Mouse (Mus musculus) intestine, embryonic 14.5 days (tissue): ENCODE results near the gene Gm49342. TPM values are rescaled to one million over a fixed set of nuclear protein-coding genes. Genes with fewer than 3 reads are reported as not detected.
"Not testable (repeated sequence)": the region's sequence is repeated elsewhere in the genome, so short reads cannot be mapped to it uniquely, and the experiment has no call there.

Source experiments
- ATAC-seq: fragments of 200-750 bp; cut with Nextera tagmentation; replicated peaks from 2 replicates; pipeline ENCODE4 v1.8.0; 2017; ENCODE audit warnings: low read depth, moderate number of reproducible peaks, moderate TSS enrichment, moderate library complexity; ENCODE audit not compliant: low FRiP score, low TSS enrichment
- DNase-seq: peaks from one replicate; pipeline ENCODE4 v3.0.0-alpha.2; 2018; ENCODE audit warnings: low spot score
- H3K27ac ChIP-seq: fragments of 300-500 bp; sonication (generic); 2 replicates; pipeline ENCODE4 v1.5.1; 2014; ENCODE audit warnings: low read depth, mild to moderate bottlenecking, control low read depth
- H3K27me3 ChIP-seq: fragments of 300-500 bp; sonication (generic); replicated peaks from 2 replicates; pipeline ENCODE4 v1.6.1; 2014; ENCODE audit warnings: low read length, control low read depth; ENCODE audit not compliant: control insufficient read depth, insufficient read depth
- H3K36me3 ChIP-seq: fragments of 300-500 bp; sonication (generic); 2 replicates; pipeline ENCODE4 v1.6.1; 2014; ENCODE audit warnings: low read length, control low read depth; ENCODE audit not compliant: control insufficient read depth, insufficient read depth
- H3K4me1 ChIP-seq: fragments of 300-500 bp; sonication (generic); replicated peaks from 2 replicates; pipeline ENCODE4 v1.6.1; 2014; ENCODE audit warnings: low read length, control low read depth, mixed read lengths; ENCODE audit not compliant: control insufficient read depth, insufficient read depth
- H3K4me2 ChIP-seq: fragments of 300-500 bp; sonication (generic); 2 replicates; pipeline ENCODE4 v1.6.1; 2014; ENCODE audit warnings: low read length
- H3K4me3 ChIP-seq: fragments of 300-500 bp; sonication (generic); 2 replicates; pipeline ENCODE4 v1.5.1; 2014; ENCODE audit warnings: low read depth, low read length, control low read depth, mixed read lengths
- H3K9ac ChIP-seq: fragments of 300-500 bp; sonication (generic); 2 replicates; pipeline ENCODE4 v1.6.1; 2014; ENCODE audit warnings: mild to moderate bottlenecking, low read length
- H3K9me3 ChIP-seq: fragments of 300-500 bp; sonication (generic); 2 replicates; pipeline ENCODE4 v1.6.1; 2016; ENCODE audit warnings: low read length, control low read depth; ENCODE audit not compliant: control insufficient read depth
- WGBS: fragments of 180-500 bp; shearing (Covaris S2); extraction: QIAGEN DNeasy Blood & Tissue Kit; methylation state at CpG from one replicate; pipeline ENCODE4 v1.1.7; 2014; 5-methylcytosine and 5-hydroxymethylcytosine counted together
- polyA plus RNA-seq: library from polyadenylated mRNA; unstranded; fragments of >200 nt; fragmentation: Nextera tagmentation; extraction: Ambion mirVana; gene quantifications from 2 replicates; pipeline ENCODE4 v1.2.1, GENCODE M21; 2014

Gm49342 gene
- polyA plus RNA-seq, 1 experiment from 2014 or later: not detected

GRCm38 (mm10) chr14:50930377-50930753 is 14.0 kb upstream of the Gm49342 start:
- no peaks in the 10 kb centered on the region for H3K9me3 ChIP-seq
- peak; percentile 74 for ATAC-seq
- H3K4me3 ChIP-seq: peak overlapping the region; percentile 87
- 0% methylated on average over 33 of the region's 38 CpGs for WGBS
- peaks cover 37% of the 10 kb centered on the region for H3K36me3 ChIP-seq
- peak overlapping the region; percentile 74 for H3K4me2 ChIP-seq
- DNase-seq: peak; percentile 78
- peak overlapping the region; percentile 82 for H3K27ac ChIP-seq
- peaks cover 10% of the 10 kb centered on the region for H3K4me1 ChIP-seq
- peak overlapping the region; percentile 97 for H3K9ac ChIP-seq
- H3K27me3 ChIP-seq: no peaks in the 10 kb centered on the region

- under 1% methylated on average over 64 of the region's 68 CpGs for WGBS
- Histone ChIP-seq H3K27ac (peak within 1 kb of the TSS; percentile 90), H3K27me3 (no peaks in the 10 kb centered on the region), H3K36me3 (peaks cover 37% of the 10 kb centered on the region), H3K4me2 (peak within 1 kb of the TSS; percentile 74), H3K4me3 (peak within 1 kb of the TSS; percentile 87), H3K4me1 (peaks cover 10% of the 10 kb centered on the region), H3K9ac (peak within 1 kb of the TSS; percentile 97), H3K9me3 (no peaks in the 10 kb centered on the region)
- ATAC-seq (peak; percentile 99), DNase-seq (peak; percentile 99)
These were observed 13.4 kb upstream of the Gm49342 start, which contains the start of the genes Pip4p1 and Pnp for GRCm38 (mm10) chr14:50930754-50931492. Gene Pip4p1, minus strand, starts transcription at chr14:50930856. Gene Pnp, plus strand, starts transcription at chr14:50931082.

- H3K27me3 ChIP-seq: no peaks in the 10 kb centered on the region
- H3K4me2 ChIP-seq: peak overlapping the region; percentile 64
- WGBS: 12% methylated on average over 12 of the region's 12 CpGs
- DNase-seq (no peak), ATAC-seq (no peak)
- H3K9me3 ChIP-seq: no peaks in the 10 kb centered on the region
- peak overlapping the region; percentile 55 for H3K9ac ChIP-seq
- peaks cover 10% of the 10 kb centered on the region for H3K4me1 ChIP-seq
- H3K36me3 ChIP-seq: peaks cover 31% of the 10 kb centered on the region
- H3K4me3 ChIP-seq: peak overlapping the region; percentile 87
- peak overlapping the region; percentile 90 for H3K27ac ChIP-seq
These were observed 12.8 kb upstream of the Gm49342 start for GRCm38 (mm10) chr14:50931493-50932020.

GRCm38 (mm10) chr14:50936649-50937048 is 7.7 kb upstream of the Gm49342 start:
- ATAC-seq (no peak), DNase-seq (no peak)
- H3K4me3 ChIP-seq: no peak overlapping the region
- H3K9me3 ChIP-seq: no peaks in the 10 kb centered on the region
- no peaks in the 10 kb centered on the region; the same call in 1 of the 2 replicates for H3K4me1 ChIP-seq
- H3K36me3 ChIP-seq: no peaks in the 10 kb centered on the region
- no peak overlapping the region for H3K4me2 ChIP-seq
- H3K9ac ChIP-seq: no peak overlapping the region
- WGBS: 62% methylated on average over 1 of the region's 1 CpGs
- no peaks in the 10 kb centered on the region for H3K27me3 ChIP-seq
- no peak overlapping the region for H3K27ac ChIP-seq

- Histone ChIP-seq H3K36me3 (no peaks in the 10 kb centered on the region), H3K4me1 (no peaks in the 10 kb centered on the region), H3K4me2 (no peak overlapping the region), H3K27ac (no peak overlapping the region), H3K9me3 (no peaks in the 10 kb centered on the region), H3K9ac (no peak overlapping the region), H3K27me3 (no peaks in the 10 kb centered on the region), H3K4me3 (no peak overlapping the region)
- DNase-seq (no peak), ATAC-seq (no peak)
- 93% methylated on average over 3 of the region's 3 CpGs for WGBS
These were observed 6.0 kb upstream of the Gm49342 start for GRCm38 (mm10) chr14:50938119-50938908.

- ATAC-seq (no peak), DNase-seq (no peak)
- whole genome bisulfite sequencing: 36% methylated on average over 2 of the region's 2 CpGs
- Histone ChIP-seq H3K4me1 (no peaks in the 10 kb centered on the region; the same call in 1 of the 2 replicates), H3K4me3 (no peak overlapping the region), H3K27ac (no peak overlapping the region), H3K36me3 (no peaks in the 10 kb centered on the region), H3K9me3 (no peaks in the 10 kb centered on the region), H3K27me3 (no peaks in the 10 kb centered on the region), H3K9ac (no peak overlapping the region), H3K4me2 (no peak overlapping the region)
These were observed 5.4 kb upstream of the Gm49342 start for GRCm38 (mm10) chr14:50938940-50939339.

GRCm38 (mm10) chr14:50944668-50945033 is 334 bp downstream of the Gm49342 start:
- DNase-seq, H3K9me3 ChIP-seq, H3K4me1 ChIP-seq, H3K36me3 ChIP-seq, H3K27me3 ChIP-seq: not testable (repeated sequence)
- H3K27ac ChIP-seq: peak overlapping the region; percentile 78
- ATAC-seq: peak; percentile 94
- peak overlapping the region; percentile 60 for H3K4me2 ChIP-seq
- peak overlapping the region; percentile 58 for H3K9ac ChIP-seq
- 0% methylated on average over 14 of the region's 15 CpGs for WGBS
- peak overlapping the region; percentile 56 for H3K4me3 ChIP-seq

GRCm38 (mm10) chr14:50945081-50945480 is 764 bp downstream of the Gm49342 start:
- ATAC-seq, H3K36me3 ChIP-seq, H3K9me3 ChIP-seq, H3K27me3 ChIP-seq, H3K4me1 ChIP-seq, DNase-seq: not testable (repeated sequence)
- peak overlapping the region; percentile 58 for H3K9ac ChIP-seq
- peak overlapping the region; percentile 78; the same call in 1 of the 2 replicates for H3K27ac ChIP-seq
- peak overlapping the region; percentile 60 for H3K4me2 ChIP-seq
- peak overlapping the region; percentile 56 for H3K4me3 ChIP-seq
- 4% methylated on average over 6 of the region's 6 CpGs for WGBS
